Mouse (Mus musculus): Measurements from ENCODE around the gene Angptl2. TPM values are rescaled to one million over a fixed set of nuclear protein-coding genes. Genes with fewer than 3 reads are reported as not detected.

The Angptl2 gene
- total RNA-seq (2021) = 10 to 100 TPM; 41.9 to 51.7 TPM
- long read RNA-seq, experiment 1, transcript Angptl2-201 (5 exons, 3,339 nt) = major isoform, 20 of 37 reads
- long read RNA-seq, experiment 1, partial matches to known transcripts = 4 of 37 reads
- long read RNA-seq, experiment 1, other reads (novel, unspliced or antisense) = 12 of 37 reads
- long read RNA-seq, experiment 2, transcript Angptl2-201 (5 exons, 3,339 nt) = major isoform, 45 of 59 reads
- long read RNA-seq, experiment 2, partial matches to known transcripts = 8 of 59 reads
- long read RNA-seq, experiment 2, other reads (novel, unspliced or antisense) = 6 of 59 reads

GRCm38 (mm10) chr2:33215700-33216509 lies at the start of gene Angptl2:
Gene Angptl2 (plus strand): TSS chr2:33216069.
- peak; percentile 65 to 72 for DNase-seq (ENCODE audit: low spot score in 2 of 2)

GRCm38 (mm10) chr2:33167060-33167459 lies 48.8 kb upstream of the Angptl2 start:
- no peak for DNase-seq (ENCODE audit: low spot score in 2 of 2)

- DNase-seq (ENCODE audit: low spot score in 2 of 2) = no peak
Observed at GRCm38 (mm10) chr2:33169445-33169844, 46.4 kb upstream of the Angptl2 start.

GRCm38 (mm10) chr2:33170777-33171565 lies 44.9 kb upstream of the Angptl2 start:
- DNase-seq (ENCODE audit: low spot score in 2 of 2) = no peak

- DNase-seq (ENCODE audit: low spot score in 2 of 2) = no peak
Observed at GRCm38 (mm10) chr2:33173126-33173525, 42.7 kb upstream of the Angptl2 start.

GRCm38 (mm10) chr2:33173686-33174085 lies 42.2 kb upstream of the Angptl2 start:
- DNase-seq (ENCODE audit: low spot score in 2 of 2) = no peak

GRCm38 (mm10) chr2:33176516-33176915 lies 39.4 kb upstream of the Angptl2 start:
- DNase-seq (ENCODE audit: low spot score in 2 of 2) = no peak

- DNase-seq (ENCODE audit: low spot score in 2 of 2) = no peak
Observed at GRCm38 (mm10) chr2:33176921-33177320, 38.9 kb upstream of the Angptl2 start.

GRCm38 (mm10) chr2:33177443-33178242 lies 38.2 kb upstream of the Angptl2 start:
- DNase-seq (ENCODE audit: low spot score in 2 of 2) = no peak

GRCm38 (mm10) chr2:33178243-33178932 lies 37.5 kb upstream of the Angptl2 start:
- no peak for DNase-seq (ENCODE audit: low spot score in 2 of 2)

GRCm38 (mm10) chr2:33179171-33179929 lies 36.5 kb upstream of the Angptl2 start:
- no peak for DNase-seq (ENCODE audit: low spot score in 2 of 2)

GRCm38 (mm10) chr2:33179930-33180630 lies 35.8 kb upstream of the Angptl2 start:
- DNase-seq (ENCODE audit: low spot score in 2 of 2) = no peak

GRCm38 (mm10) chr2:33183321-33183720 lies 32.5 kb upstream of the Angptl2 start:
- DNase-seq (ENCODE audit: low spot score in 2 of 2) = no peak

GRCm38 (mm10) chr2:33184641-33185040 lies 31.2 kb upstream of the Angptl2 start:
- no peak for DNase-seq (ENCODE audit: low spot score in 2 of 2)

- no peak for DNase-seq (ENCODE audit: low spot score in 2 of 2)
Observed at GRCm38 (mm10) chr2:33185258-33185657, 30.6 kb upstream of the Angptl2 start.

GRCm38 (mm10) chr2:33186505-33186904 lies 29.4 kb upstream of the Angptl2 start:
- no peak for DNase-seq (ENCODE audit: low spot score in 2 of 2)

- DNase-seq (ENCODE audit: low spot score in 2 of 2) = no peak
Observed at GRCm38 (mm10) chr2:33187874-33188273, 28.0 kb upstream of the Angptl2 start.

GRCm38 (mm10) chr2:33188925-33189670 lies 26.8 kb upstream of the Angptl2 start:
- DNase-seq (ENCODE audit: low spot score in 2 of 2) = no peak
